Mouse (Mus musculus): ENCODE measurements around the gene Acsm1.

Gene Acsm1

DNA sequence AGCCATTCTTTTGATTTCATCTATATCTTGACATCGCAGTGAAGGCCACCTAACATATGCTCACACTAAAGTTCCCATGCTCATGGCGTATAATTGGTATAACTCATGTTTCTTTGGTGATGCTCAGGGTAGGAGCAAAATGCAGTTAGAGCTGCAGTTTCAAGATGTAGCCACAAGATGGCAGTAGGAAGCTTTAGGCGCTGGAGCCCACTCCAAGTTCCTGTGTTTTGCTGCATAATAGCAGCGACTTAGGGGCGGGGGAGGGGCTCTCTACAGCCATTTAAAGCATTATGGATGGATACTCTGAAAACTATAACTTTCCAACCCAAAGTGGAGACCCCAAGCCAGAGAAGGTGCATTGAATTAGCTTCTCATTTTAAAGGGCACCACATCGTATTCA is 66.6 kb downstream of the Acsm1 start:
- DNase-seq: peak; percentile 24

DNA sequence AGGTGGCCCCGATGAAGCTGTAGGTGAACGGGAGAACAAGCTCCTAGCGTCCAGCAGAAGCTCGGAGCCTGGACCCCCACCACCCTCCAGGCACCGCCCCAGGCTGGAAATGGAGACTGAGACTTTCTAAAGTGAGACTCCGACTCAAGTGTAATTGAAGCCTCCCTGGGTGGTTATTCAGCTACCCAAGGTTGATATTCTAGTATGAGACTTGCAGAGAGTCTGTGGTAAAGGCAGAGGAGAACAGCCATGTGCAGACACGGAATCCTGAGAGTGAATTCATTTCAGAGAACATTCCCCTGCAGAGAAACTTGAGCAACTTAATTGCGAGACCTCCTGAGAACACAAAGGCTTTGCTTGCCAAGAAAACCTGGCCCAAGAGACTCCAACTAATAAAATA is 73.3 kb downstream of the Acsm1 start:
- DNase-seq: no peak

DNA sequence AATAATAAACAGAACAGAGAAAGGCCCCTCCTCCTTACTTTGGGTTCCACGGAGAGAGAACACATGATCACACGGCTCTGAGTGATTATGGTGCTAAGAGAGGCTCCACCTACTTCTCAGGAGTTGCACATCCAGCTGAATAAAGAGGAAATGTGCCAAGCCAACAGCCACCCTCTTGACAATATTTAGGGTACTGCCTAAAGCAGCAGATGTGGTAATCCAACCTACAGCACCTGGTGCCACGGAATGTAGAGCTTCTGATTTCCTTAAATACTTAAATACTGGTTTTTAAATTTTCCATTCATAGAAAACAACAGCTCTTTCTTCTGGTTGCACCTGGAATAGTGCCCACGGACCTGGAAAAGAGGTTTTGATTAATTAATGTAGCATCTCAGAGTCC is 75.9 kb downstream of the Acsm1 start:
- DNase-seq: no peak

DNA sequence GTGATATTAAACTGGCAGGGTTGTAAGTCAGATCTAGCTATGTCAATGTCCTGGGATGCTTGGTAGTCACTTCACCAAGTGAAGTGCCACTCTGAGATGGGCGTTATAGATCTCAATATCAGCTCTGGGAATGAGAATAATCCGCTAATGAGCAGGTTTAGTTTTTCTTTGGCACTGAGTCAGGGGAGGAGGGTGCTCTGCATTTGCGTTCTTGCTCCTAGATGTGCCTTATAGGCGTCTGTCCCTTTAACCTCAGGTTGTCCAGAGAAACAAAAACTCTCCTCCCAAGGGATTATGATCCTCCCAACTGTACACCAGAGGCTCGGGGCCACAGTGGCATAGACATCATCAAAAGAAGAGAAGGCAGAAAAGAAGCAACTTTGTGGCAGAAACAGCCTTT is 82.9 kb downstream of the Acsm1 start, which contains the start of gene Acsm4:
Gene Acsm4 (plus strand): TSS at position 301 of the 400 bp plus-strand sequence.
- no peak for DNase-seq

DNA sequence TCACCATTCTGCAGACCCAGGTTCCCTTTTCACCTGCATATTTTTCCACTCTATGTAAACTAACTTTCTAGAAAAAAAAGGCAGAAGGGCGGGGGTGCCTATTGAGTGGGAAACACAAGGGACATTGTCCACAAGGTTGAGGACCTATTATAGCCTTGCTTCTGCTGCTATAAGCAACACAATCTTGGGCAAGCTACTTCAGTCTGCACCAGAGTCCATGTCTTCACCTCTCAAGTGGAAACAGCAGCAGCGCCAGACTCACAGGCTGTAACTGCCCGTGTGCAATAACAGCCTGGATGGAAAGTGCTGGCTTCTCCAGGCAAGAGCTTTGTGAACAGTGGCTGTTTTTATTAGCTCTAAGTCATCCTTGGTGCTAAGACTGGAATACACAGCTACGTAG is 85.5 kb downstream of the Acsm1 start:
- no peak for DNase-seq

DNA sequence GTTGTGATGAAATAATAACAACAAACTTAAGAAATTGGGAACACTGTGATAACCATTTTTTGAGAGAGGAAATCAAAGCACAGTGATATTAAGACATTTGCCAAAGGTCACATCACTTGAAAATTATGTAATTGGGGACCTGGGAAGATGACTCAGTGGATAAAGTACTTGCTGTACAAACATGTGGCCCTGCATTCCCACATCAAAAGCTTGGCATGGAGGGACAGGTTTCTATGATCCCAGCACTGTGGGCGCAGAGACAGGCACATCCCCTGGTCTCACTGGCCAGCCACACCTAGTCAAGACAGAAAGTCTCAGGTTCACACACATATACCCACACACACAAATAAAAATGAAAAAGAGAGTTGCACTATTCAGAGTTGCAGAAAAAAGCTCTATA is 88.1 kb downstream of the Acsm1 start:
- DNase-seq: no peak
